Mouse (Mus musculus) heart, embryonic 12.5 days (tissue): ENCODE results near the gene Agap3. TPM values are rescaled to one million over a fixed set of nuclear protein-coding genes. Genes with fewer than 3 reads are reported as not detected.

Experiments
- ATAC-seq: fragments of 200-750 bp; cut with Nextera tagmentation; 2 replicates; pipeline ENCODE4 v1.8.0; 2017; ENCODE audit warnings: moderate TSS enrichment, moderate library complexity; ENCODE audit not compliant: insufficient number of reproducible peaks, low FRiP score
- H3K27ac ChIP-seq: fragments of 300-500 bp; sonication (generic); 2 replicates; pipeline ENCODE4 v1.5.1; 2016; ENCODE audit warnings: mild to moderate bottlenecking, moderate library complexity; ENCODE audit not compliant: poor library complexity, severe bottlenecking
- H3K27me3 ChIP-seq: fragments of 300-500 bp; sonication (generic); replicated peaks from 2 replicates; pipeline ENCODE4 v1.6.1; 2016; ENCODE audit warnings: mild to moderate bottlenecking, moderate library complexity
- H3K36me3 ChIP-seq: fragments of 300-500 bp; sonication (generic); 2 replicates; pipeline ENCODE4 v1.6.1; 2016; ENCODE audit warnings: mild to moderate bottlenecking, moderate library complexity
- H3K4me1 ChIP-seq: fragments of 300-500 bp; sonication (generic); replicated peaks from 2 replicates; pipeline ENCODE4 v1.6.1; 2016; ENCODE audit warnings: mild to moderate bottlenecking
- H3K4me2 ChIP-seq: fragments of 300-500 bp; sonication (generic); 2 replicates; pipeline ENCODE4 v1.6.1; 2016; ENCODE audit warnings: mild to moderate bottlenecking, moderate library complexity
- H3K4me3 ChIP-seq: fragments of 300-500 bp; sonication (generic); 2 replicates; pipeline ENCODE4 v1.5.1; 2016; ENCODE audit warnings: mild to moderate bottlenecking
- H3K9ac ChIP-seq: fragments of 300-500 bp; sonication (generic); 2 replicates; pipeline ENCODE4 v1.6.1; 2016; ENCODE audit warnings: mild to moderate bottlenecking, moderate library complexity
- H3K9me3 ChIP-seq: fragments of 300-500 bp; sonication (generic); replicated peaks from 2 replicates; pipeline ENCODE4 v1.6.1; 2016; ENCODE audit warnings: mild to moderate bottlenecking, moderate library complexity
- WGBS: fragments of 180-500 bp; shearing (Covaris S2); methylation state at CpG from one replicate; pipeline ENCODE4 v1.1.7; 2016; 5-methylcytosine and 5-hydroxymethylcytosine counted together
- polyA plus RNA-seq: library from polyadenylated mRNA; unstranded; fragments of >200 nt; fragmentation: Nextera tagmentation; extraction: Ambion mirVana; gene quantifications from 2 replicates; pipeline ENCODE4 v1.2.1, GENCODE M21; 2016

Agap3 gene
- polyA plus RNA-seq, 1 experiment from 2014 or later = 34.9 TPM

DNA sequence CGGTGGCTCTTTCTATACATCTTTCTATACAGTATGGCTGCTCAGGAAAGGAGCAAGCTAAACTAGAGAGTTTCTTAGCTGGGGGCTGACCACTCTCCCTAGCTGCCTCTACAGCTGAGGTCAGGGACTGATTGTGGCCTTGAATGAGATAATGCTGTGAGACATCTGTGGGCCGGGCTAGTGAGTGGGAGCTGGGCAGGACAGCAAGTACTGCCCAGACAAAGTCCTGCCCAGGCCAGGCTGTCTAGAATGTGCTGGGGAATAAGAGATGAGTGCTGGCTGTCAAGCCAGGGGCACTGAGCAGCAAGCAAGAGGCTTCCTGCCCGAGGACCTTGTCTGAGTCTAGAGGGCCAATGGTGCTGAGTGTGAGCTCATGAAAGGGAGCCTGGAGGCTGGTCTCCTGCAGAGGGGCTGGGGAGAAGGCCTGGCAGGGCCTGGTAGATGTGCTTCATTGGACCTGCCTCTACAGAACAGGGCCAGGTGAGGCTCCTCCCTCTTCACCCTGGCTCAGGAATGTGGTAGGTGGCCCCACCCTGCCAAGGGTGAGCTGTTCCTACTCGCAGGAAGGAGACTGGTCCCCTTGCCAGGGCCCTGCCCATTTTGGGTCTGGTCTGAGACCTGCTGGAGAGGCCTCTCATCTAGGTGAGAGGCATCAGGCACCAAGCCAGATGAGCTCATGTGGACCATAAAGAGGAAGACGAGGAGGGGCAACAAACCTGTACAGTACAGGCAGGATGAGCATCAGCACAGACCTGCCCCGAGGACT, 23.7 kb downstream of the Agap3 start:
- ATAC-seq = no peak
- no peaks in the 10 kb centered on the region for H3K9me3 ChIP-seq
- H3K27ac ChIP-seq = 0 out of 2 replicates have a peak overlapping the region, but pooled peaks have one; percentile 6
- H3K4me2 ChIP-seq = peak overlapping the region; percentile 92
- H3K27me3 ChIP-seq = peaks cover 6% of the 10 kb centered on the region; the same call in 1 of the 2 replicates
- peaks cover 45% of the 10 kb centered on the region for H3K36me3 ChIP-seq
- peaks cover 40% of the 10 kb centered on the region for H3K4me1 ChIP-seq
- peak overlapping the region; percentile 74; the same call in 1 of the 2 replicates for H3K9ac ChIP-seq
- peak overlapping the region; percentile 53; the same call in 1 of the 2 replicates for H3K4me3 ChIP-seq
- WGBS = 57% methylated on average over 6 of the region's 6 CpGs

DNA sequence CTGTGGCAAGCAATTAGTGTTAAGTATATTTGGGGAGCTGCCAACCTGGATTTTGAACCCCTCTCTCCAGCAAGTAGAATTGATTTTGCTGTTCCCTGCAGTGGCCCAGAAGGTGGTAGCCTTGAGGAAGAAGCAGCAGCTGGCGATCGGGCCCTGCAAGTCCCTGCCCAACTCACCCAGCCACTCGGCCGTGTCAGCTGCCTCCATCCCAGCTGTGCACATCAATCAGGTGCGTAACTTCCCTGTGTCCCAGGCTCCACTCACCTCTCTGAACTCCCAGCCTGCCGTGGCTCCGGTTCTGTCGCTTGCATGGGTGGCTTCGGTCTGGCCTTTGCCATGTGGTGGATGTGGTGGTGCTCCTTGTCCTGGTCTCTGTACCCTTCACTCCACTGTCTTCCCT, 25.9 kb downstream of the Agap3 start:
- no peak overlapping the region for H3K4me3 ChIP-seq
- no peak overlapping the region for H3K9ac ChIP-seq
- peaks cover 6% of the 10 kb centered on the region; the same call in 1 of the 2 replicates for H3K27me3 ChIP-seq
- no peaks in the 10 kb centered on the region for H3K9me3 ChIP-seq
- ATAC-seq = no peak
- H3K27ac ChIP-seq = no peak overlapping the region
- peaks cover 62% of the 10 kb centered on the region for H3K36me3 ChIP-seq
- H3K4me2 ChIP-seq = no peak overlapping the region
- 93% methylated on average over 9 of the region's 9 CpGs for WGBS
- peaks cover 43% of the 10 kb centered on the region for H3K4me1 ChIP-seq

DNA sequence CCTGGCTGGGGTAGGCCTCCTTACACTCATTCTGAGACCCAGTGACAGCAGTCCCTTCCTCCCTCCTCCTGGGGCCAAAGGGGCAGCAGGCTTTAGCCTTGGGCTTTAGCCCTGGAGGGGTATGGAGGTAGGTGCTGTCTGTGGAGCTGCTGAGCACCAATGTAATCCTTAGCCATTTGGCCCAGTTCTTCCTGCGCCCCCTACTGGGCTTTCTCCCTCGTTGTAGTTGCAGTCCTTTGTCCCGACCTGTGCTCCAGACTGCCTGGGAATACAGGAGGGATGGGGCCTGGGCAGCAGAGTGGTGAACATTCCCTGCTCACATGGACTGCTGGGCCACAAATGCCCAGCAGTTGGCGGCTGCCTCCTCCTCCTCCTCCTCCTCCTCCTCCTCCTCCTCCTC, 29.7 kb downstream of the Agap3 start:
- peak; percentile 28; the same call in 1 of the 2 replicates for ATAC-seq
- Histone ChIP-seq H3K9ac (no peak overlapping the region), H3K9me3 (no peaks in the 10 kb centered on the region), H3K4me3 (no peak overlapping the region), H3K27me3 (0 out of 2 replicates have a peak, but pooled peaks cover 13% of the 10 kb centered on the region), H3K4me2 (no peak overlapping the region), H3K36me3 (peaks cover 79% of the 10 kb centered on the region), H3K27ac (no peak overlapping the region), H3K4me1 (peaks cover 23% of the 10 kb centered on the region)
- 10% methylated on average over 4 of the region's 4 CpGs for WGBS

DNA sequence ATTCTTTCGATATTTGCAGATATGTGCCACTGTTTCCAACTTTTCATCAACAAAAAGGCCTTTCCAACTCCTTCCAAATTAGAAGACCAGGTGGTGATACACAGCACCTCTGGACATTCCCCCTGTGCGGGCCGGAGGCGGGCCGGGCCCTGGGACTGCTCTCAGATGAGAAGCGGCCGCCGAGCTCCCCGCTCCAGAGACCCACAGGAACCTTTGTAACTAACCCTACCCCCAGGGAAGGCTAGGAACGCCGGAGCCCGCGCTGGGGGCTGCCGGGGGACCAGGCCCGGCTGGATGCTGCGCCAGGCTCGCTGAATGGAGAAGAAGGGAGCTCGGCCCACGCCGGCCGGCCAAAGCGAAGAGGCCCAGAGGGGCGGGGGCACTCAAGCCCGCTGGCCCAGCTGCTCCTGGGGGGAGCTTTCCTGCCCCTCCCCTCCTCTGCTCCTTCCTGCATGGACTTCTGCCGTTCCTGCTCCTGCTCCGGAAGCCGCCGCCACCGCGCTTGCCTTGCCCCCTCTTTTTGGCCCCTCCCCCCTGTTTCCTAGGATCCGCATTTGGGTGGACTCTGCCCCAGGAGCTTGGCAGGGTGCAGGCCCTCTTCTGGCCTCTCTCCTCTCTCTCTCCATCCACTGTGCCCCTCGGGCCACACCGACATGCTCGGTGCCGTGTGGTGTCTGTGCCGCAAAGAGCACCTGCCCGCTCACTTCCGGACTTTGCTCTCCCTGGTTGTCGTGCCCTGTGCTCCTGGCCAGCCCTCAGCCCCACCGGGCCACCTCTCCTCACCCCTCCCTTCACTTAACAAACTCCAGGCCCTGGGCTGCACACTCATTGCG, 30.5 kb downstream of the Agap3 start:
- Histone ChIP-seq H3K9me3 (no peaks in the 10 kb centered on the region), H3K9ac (no peak overlapping the region), H3K27me3 (0 out of 2 replicates have a peak, but pooled peaks cover 13% of the 10 kb centered on the region), H3K4me1 (peaks cover 23% of the 10 kb centered on the region), H3K36me3 (peaks cover 78% of the 10 kb centered on the region), H3K27ac (no peak overlapping the region), H3K4me2 (no peak overlapping the region), H3K4me3 (no peak overlapping the region)
- peak; percentile 9; the same call in 1 of the 2 replicates for ATAC-seq
- WGBS = 57% methylated on average over 41 of the region's 41 CpGs

- no peak overlapping the region for H3K4me3 ChIP-seq
- H3K27me3 ChIP-seq = 0 out of 2 replicates have a peak, but pooled peaks cover 13% of the 10 kb centered on the region
- peaks cover 78% of the 10 kb centered on the region for H3K36me3 ChIP-seq
- H3K9me3 ChIP-seq = no peaks in the 10 kb centered on the region
- H3K9ac ChIP-seq = no peak overlapping the region
- no peak overlapping the region for H3K4me2 ChIP-seq
- 0 out of 2 replicates have a peak, but pooled peaks have one; percentile 7 for ATAC-seq
- H3K27ac ChIP-seq = no peak overlapping the region
- 34% methylated on average over 11 of the region's 11 CpGs for WGBS
- peaks cover 23% of the 10 kb centered on the region for H3K4me1 ChIP-seq
These were observed 31.3 kb downstream of the Agap3 start for GRCm38 (mm10) chr5:24483326-24483725.

DNA sequence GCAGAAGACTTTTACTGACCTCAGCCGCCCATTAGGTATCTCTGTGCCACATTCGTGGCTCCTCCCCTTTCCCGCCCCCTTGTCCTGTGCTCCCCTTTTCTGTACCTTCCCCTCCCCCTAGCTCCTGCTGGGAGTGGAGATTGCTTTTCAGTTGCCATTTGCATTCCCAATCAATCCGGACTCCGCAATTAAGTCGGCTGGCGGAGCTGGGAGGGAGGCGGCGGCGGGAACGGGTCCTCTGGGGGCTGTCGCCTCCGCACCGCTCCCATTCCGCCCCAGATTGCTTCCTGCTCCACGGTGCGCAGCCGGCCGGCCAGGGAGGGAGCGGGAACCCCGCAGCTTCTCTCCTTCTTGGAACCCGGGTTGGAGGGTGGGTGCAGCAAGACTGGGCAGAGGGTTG, 33.0 kb downstream of the Agap3 start:
- peak overlapping the region; percentile 15; the same call in 1 of the 2 replicates for H3K4me3 ChIP-seq
- no peak overlapping the region for H3K27ac ChIP-seq
- no peak for ATAC-seq
- peaks cover 23% of the 10 kb centered on the region for H3K4me1 ChIP-seq
- peak overlapping the region; percentile 53 for H3K4me2 ChIP-seq
- H3K9me3 ChIP-seq = no peaks in the 10 kb centered on the region
- 0 out of 2 replicates have a peak overlapping the region, but pooled peaks have one; percentile 39 for H3K9ac ChIP-seq
- WGBS = 25% methylated on average over 22 of the region's 22 CpGs
- H3K27me3 ChIP-seq = 0 out of 2 replicates have a peak, but pooled peaks cover 13% of the 10 kb centered on the region
- H3K36me3 ChIP-seq = peaks cover 78% of the 10 kb centered on the region

GRCm38 (mm10) chr5:24486097-24486496, 34.1 kb downstream of the Agap3 start:
- no peak overlapping the region for H3K27ac ChIP-seq
- H3K36me3 ChIP-seq = peaks cover 78% of the 10 kb centered on the region
- H3K4me3 ChIP-seq = no peak overlapping the region
- H3K27me3 ChIP-seq = 0 out of 2 replicates have a peak, but pooled peaks cover 13% of the 10 kb centered on the region
- no peaks in the 10 kb centered on the region for H3K9me3 ChIP-seq
- no peak for ATAC-seq
- peaks cover 23% of the 10 kb centered on the region for H3K4me1 ChIP-seq
- H3K4me2 ChIP-seq = no peak overlapping the region
- WGBS = 4% methylated on average over 8 of the region's 8 CpGs
- H3K9ac ChIP-seq = no peak overlapping the region

- no peak for ATAC-seq
- 75% methylated on average over 5 of the region's 5 CpGs for WGBS
- Histone ChIP-seq H3K4me2 (no peak overlapping the region), H3K27ac (no peak overlapping the region), H3K27me3 (0 out of 2 replicates have a peak, but pooled peaks cover 13% of the 10 kb centered on the region), H3K9ac (no peak overlapping the region), H3K36me3 (peaks cover 80% of the 10 kb centered on the region), H3K4me1 (peaks cover 23% of the 10 kb centered on the region), H3K4me3 (no peak overlapping the region), H3K9me3 (no peaks in the 10 kb centered on the region)
These were observed 34.8 kb downstream of the Agap3 start for GRCm38 (mm10) chr5:24486738-24487137.

- no peak overlapping the region for H3K4me3 ChIP-seq
- peaks cover 4% of the 10 kb centered on the region; the same call in 1 of the 2 replicates for H3K4me1 ChIP-seq
- H3K9me3 ChIP-seq = no peaks in the 10 kb centered on the region
- no peak overlapping the region for H3K4me2 ChIP-seq
- no peak for ATAC-seq
- H3K9ac ChIP-seq = no peak overlapping the region
- WGBS = 87% methylated on average over 14 of the region's 14 CpGs
- peaks cover 90% of the 10 kb centered on the region for H3K36me3 ChIP-seq
- 0 out of 2 replicates have a peak, but pooled peaks cover 1% of the 10 kb centered on the region for H3K27me3 ChIP-seq
- H3K27ac ChIP-seq = no peak overlapping the region
These were observed 38.5 kb downstream of the Agap3 start for GRCm38 (mm10) chr5:24490413-24490920.

DNA sequence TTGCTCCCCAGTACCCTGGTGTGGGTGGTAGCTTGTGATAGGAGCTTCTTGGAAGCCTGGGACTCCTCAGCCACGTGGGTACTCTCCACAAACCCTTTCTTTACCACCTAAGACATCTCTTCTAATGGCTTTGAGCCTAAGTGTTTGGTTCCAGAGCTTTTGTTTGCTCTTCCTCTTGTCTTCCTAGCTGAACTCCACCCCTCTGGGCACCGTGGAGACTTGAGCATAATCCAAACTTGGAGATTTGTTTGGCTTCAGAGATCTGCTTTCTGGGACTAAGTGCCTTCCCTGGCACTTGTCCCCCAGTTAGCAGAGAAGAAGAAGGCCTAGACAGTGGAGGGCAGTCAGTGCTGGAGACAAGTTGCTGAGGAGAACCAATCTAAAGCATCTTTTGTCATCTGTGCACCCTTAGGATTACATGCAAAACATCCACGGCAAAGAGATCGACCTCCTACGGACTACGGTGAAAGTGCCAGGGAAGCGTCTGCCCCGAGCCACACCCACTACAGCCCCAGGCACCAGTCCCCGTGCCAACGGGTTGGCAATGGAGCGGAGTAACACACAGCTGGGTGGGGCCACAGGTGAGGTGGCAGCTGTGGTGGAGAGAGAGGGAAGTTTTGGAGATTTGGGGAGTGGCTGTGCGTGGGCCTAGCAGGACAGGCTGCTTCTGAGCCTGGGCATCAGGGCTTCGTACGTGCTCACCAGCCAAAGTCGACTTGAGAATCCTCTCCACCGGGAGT, 40.7 kb downstream of the Agap3 start:
- Histone ChIP-seq H3K36me3 (peaks cover 98% of the 10 kb centered on the region), H3K27ac (no peak overlapping the region), H3K4me1 (no peaks in the 10 kb centered on the region), H3K27me3 (no peaks in the 10 kb centered on the region), H3K4me3 (no peak overlapping the region), H3K4me2 (no peak overlapping the region), H3K9me3 (no peaks in the 10 kb centered on the region), H3K9ac (no peak overlapping the region)
- ATAC-seq = no peak
- 91% methylated on average over 16 of the region's 16 CpGs for WGBS
